Mouse (Mus musculus) limb, embryonic 14.5 days (tissue): ENCODE measurements at regions not wholly inside any gene's neighbourhood (a gene's known extent, or its start where the extent isn't known, plus 50 kb on each side); places are given as distances from the start of the nearest gene placed in this dataset.

Experiments used
- ATAC-seq: fragments of 200-750 bp; cut with Nextera tagmentation; 2 replicates; pipeline ENCODE4 v1.8.0; 2017; ENCODE audit warnings: low read depth, moderate number of reproducible peaks, moderate TSS enrichment; ENCODE audit not compliant: low FRiP score
- DNase-seq: peaks from one replicate; pipeline ENCODE4 v3.0.0-alpha.2; 2015; ENCODE audit warnings: low spot score
- H3K27ac ChIP-seq: fragments of 300-500 bp; sonication (generic); replicated peaks from 2 replicates; pipeline ENCODE4 v1.5.1; 2014; ENCODE audit warnings: low read depth, mild to moderate bottlenecking, low read length, moderate library complexity, mixed read lengths
- H3K27me3 ChIP-seq: fragments of 300-500 bp; sonication (generic); 2 replicates; pipeline ENCODE4 v1.6.1; 2014; ENCODE audit warnings: low read length, mixed read lengths; ENCODE audit not compliant: control insufficient read depth, insufficient read depth
- H3K36me3 ChIP-seq: fragments of 300-500 bp; sonication (generic); 2 replicates; pipeline ENCODE4 v1.6.1; 2014; ENCODE audit warnings: mild to moderate bottlenecking, low read length, moderate library complexity, mixed read lengths; ENCODE audit not compliant: control insufficient read depth, insufficient read depth
- H3K4me1 ChIP-seq: fragments of 300-500 bp; sonication (generic); 2 replicates; pipeline ENCODE4 v1.6.1; 2014; ENCODE audit warnings: antibody characterized with exemption, low read length, mixed read lengths; ENCODE audit not compliant: control insufficient read depth, insufficient read depth
- H3K4me2 ChIP-seq: fragments of 300-500 bp; sonication (generic); replicated peaks from 2 replicates; pipeline ENCODE4 v1.6.1; 2014; ENCODE audit warnings: low read depth, mild to moderate bottlenecking, low read length, moderate library complexity; ENCODE audit not compliant: severe bottlenecking
- H3K4me3 ChIP-seq: fragments of 300-500 bp; sonication (generic); replicated peaks from 2 replicates; pipeline ENCODE4 v1.5.1; 2014; ENCODE audit warnings: low read length
- H3K9ac ChIP-seq: fragments of 300-500 bp; sonication (generic); 2 replicates; pipeline ENCODE4 v1.6.1; 2014; ENCODE audit warnings: mild to moderate bottlenecking, low read depth, low read length, moderate library complexity; ENCODE audit not compliant: severe bottlenecking
- H3K9me3 ChIP-seq: fragments of 300-500 bp; sonication (generic); 2 replicates; pipeline ENCODE4 v1.6.1; 2016; ENCODE audit warnings: low read length; ENCODE audit not compliant: control insufficient read depth
- POLR2A ChIP-seq: fragments of 200-500 bp; IDR thresholded peaks from 2 replicates; pipeline ENCODE4 v1.8.0; 2012; ENCODE audit warnings: inconsistent platforms, mild to moderate bottlenecking, moderate library complexity, borderline replicate concordance; ENCODE audit not compliant: insufficient read depth, insufficient read length; ENCODE audit errors: extremely low read depth
- WGBS: fragments of 180-500 bp; shearing (Covaris S2); extraction: QIAGEN DNeasy Blood & Tissue Kit; methylation state at CpG from one replicate; pipeline ENCODE4 v1.1.7; 2014; 5-methylcytosine and 5-hydroxymethylcytosine counted together

- no peak for ATAC-seq
- no peak overlapping the region for H3K4me3 ChIP-seq
- no peak for DNase-seq
- no peaks in the 10 kb centered on the region for H3K9me3 ChIP-seq
- no peaks in the 10 kb centered on the region for H3K36me3 ChIP-seq
- H3K9ac ChIP-seq: no peak overlapping the region
- no peak overlapping the region for H3K27ac ChIP-seq
- H3K4me1 ChIP-seq: no peaks in the 10 kb centered on the region
- no peaks in the 10 kb centered on the region for H3K27me3 ChIP-seq
- WGBS: 82% methylated on average over 4 of the region's 4 CpGs
- TF ChIP-seq POLR2A: no peak
- no peak overlapping the region for H3K4me2 ChIP-seq
Measured at GRCm38 (mm10) chr6:4349953-4350352, 154.7 kb upstream of the Col1a2 start.

DNA sequence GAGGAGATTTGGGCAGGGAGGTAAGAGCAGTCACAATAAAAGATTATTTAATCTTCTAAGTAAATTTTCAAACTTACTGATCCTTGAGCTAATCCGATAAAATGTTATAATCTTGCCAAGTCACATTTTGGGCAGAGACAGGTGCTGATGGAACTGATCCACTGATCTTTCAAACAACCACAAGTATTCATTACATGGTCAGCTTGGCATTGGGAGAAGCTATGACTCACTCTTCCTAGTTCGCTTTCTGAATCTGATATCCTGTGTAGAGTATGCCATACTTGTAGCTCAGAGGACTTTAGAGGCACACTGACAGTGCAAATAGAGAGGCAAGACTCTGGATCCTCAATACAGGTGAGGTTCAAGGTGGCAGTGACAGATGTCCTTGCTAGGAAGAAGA, 142.4 kb upstream of the Col1a2 start:
- ATAC-seq: no peak
- TF ChIP-seq POLR2A: no peak
- WGBS: 90% methylated on average over 2 of the region's 2 CpGs
- no peaks in the 10 kb centered on the region for H3K27me3 ChIP-seq
- no peak overlapping the region for H3K4me2 ChIP-seq
- no peaks in the 10 kb centered on the region for H3K9me3 ChIP-seq
- no peak for DNase-seq
- H3K36me3 ChIP-seq: no peaks in the 10 kb centered on the region
- H3K4me1 ChIP-seq: no peaks in the 10 kb centered on the region
- H3K9ac ChIP-seq: no peak overlapping the region
- no peak overlapping the region for H3K27ac ChIP-seq
- H3K4me3 ChIP-seq: no peak overlapping the region

- no peaks in the 10 kb centered on the region for H3K27me3 ChIP-seq
- no peak overlapping the region for H3K27ac ChIP-seq
- no peaks in the 10 kb centered on the region for H3K36me3 ChIP-seq
- DNase-seq (no peak), ATAC-seq (no peak)
- TF ChIP-seq POLR2A: no peak
- H3K4me3 ChIP-seq: no peak overlapping the region
- H3K4me2 ChIP-seq: no peak overlapping the region
- 58% methylated on average over 12 of the region's 12 CpGs for WGBS
- no peaks in the 10 kb centered on the region for H3K9me3 ChIP-seq
- H3K9ac ChIP-seq: no peak overlapping the region
- no peaks in the 10 kb centered on the region for H3K4me1 ChIP-seq
Measured at GRCm38 (mm10) chr6:4375465-4376037, 129.1 kb upstream of the Col1a2 start.

GRCm38 (mm10) chr6:4396808-4397207, 107.8 kb upstream of the Col1a2 start:
- no peak overlapping the region for H3K4me3 ChIP-seq
- TF ChIP-seq POLR2A: no peak
- H3K4me1 ChIP-seq: no peaks in the 10 kb centered on the region
- H3K36me3 ChIP-seq: no peaks in the 10 kb centered on the region
- no peak overlapping the region for H3K27ac ChIP-seq
- WGBS: 87% methylated on average over 7 of the region's 7 CpGs
- H3K4me2 ChIP-seq: no peak overlapping the region
- DNase-seq (no peak), ATAC-seq (no peak)
- no peaks in the 10 kb centered on the region for H3K9me3 ChIP-seq
- H3K27me3 ChIP-seq: no peaks in the 10 kb centered on the region
- no peak overlapping the region for H3K9ac ChIP-seq

DNA sequence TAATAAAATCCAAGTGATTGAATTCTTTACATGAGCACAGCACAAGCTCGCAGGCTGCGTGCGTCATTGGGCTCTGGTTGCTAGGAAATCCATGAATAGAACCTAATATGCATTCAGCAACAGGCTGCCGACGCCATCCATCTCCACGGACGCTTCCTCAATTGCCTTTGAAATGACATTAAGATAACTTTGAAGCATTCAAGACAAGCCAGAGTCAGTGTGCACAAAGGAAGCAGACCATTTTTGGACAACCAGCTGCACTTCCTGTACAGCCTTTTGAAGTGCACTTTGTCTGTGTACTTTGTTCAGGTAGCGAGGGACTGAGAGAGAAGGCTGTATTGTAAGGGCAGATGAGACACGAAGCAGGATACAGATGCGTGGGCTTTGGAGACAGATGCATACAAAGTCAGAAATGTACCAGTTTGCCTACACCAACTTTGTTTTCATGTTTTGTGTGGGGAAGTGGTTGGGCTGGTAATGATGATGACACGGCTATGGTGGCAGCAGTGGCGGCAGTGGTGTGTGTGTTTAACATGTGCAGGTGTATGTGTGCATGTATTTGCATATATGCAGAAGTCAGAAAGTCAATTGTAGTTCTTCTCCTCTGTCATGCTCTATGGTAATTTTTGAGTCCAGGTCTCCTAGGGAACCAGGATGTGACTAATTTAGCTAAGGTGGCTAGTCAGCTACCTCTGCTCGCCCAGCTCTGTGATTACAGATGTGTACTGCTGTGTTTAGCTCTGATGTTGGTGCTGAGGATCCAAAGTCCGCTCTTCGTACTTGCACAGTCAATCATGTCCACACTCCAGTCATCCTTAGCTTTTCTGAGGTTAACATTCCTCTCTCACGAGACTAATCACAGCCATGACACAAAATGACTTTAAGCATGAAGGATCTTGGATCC, 106.7 kb upstream of the Col1a2 start:
- Histone ChIP-seq H3K4me3 (no peak overlapping the region), H3K9ac (no peak overlapping the region), H3K9me3 (no peaks in the 10 kb centered on the region), H3K4me1 (no peaks in the 10 kb centered on the region), H3K27me3 (no peaks in the 10 kb centered on the region), H3K36me3 (no peaks in the 10 kb centered on the region), H3K4me2 (no peak overlapping the region), H3K27ac (no peak overlapping the region)
- DNase-seq (peak; percentile 20), ATAC-seq (no peak)
- 79% methylated on average over 16 of the region's 16 CpGs for WGBS
- TF ChIP-seq POLR2A: no peak
